Mouse (Mus musculus) ovary, adult 18-20 months (tissue): ENCODE measurements around the gene Il1b.

ENCODE experiments used
- DNase-seq: peaks from one replicate; pipeline ENCODE4 v3.0.0; 2022; ENCODE audit warnings: low spot score, mixed read lengths

Il1b gene

DNA sequence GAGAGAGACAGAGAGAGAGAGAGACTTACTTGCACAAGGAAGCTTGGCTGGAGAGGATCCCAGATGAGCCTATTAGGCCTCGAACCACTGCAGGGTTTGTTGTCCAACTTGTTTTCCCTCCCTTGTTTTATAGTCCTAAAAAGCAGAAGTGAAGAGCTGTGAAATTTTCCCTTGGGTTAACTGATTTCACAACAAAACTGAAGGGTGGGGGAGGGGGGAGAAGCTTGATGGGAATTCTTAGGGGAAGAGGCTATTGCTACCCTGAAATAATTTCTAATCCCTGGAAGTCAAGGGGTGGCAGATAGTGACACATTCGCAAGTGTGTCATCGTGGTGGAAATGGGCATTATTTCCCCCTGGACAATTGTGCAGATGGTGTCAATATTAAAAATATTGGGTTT, at the start of gene Il1b:
TSS of gene Il1b (minus strand) at position 101 of the 400 bp plus-strand sequence.
- no peak for DNase-seq

GRCm38 (mm10) chr2:129419361-129419880, 48.5 kb upstream of the Il1b start:
- no peak for DNase-seq

GRCm38 (mm10) chr2:129414593-129414992, 43.7 kb upstream of the Il1b start:
- DNase-seq = no peak

DNA sequence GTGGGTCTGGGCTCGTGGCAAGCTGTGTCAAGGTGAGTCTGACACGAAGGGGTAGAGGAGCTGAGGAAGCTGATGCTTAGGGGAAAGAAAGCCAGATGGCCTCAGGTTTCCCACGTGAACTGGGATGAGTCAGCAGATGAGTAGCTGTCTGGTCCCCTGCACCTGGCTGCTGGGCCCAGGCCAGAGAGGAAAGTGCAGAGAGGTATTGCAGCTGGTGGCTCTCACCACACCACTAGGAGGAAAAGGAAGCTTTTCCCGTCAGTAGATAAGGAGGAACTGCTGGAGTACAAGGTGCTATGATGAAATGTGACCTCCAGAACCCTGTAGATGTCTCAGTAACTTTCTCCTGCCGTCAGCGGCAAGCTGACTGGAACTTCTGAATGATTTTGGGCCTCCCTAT, 42.5 kb upstream of the Il1b start:
- DNase-seq = no peak

GRCm38 (mm10) chr2:129411651-129412050, 40.7 kb upstream of the Il1b start:
- DNase-seq = no peak

- no peak for DNase-seq
These were observed 39.4 kb upstream of the Il1b start for GRCm38 (mm10) chr2:129410344-129410743.

- DNase-seq = peak; percentile 41
These were observed 37.5 kb upstream of the Il1b start for GRCm38 (mm10) chr2:129408476-129408875.

- DNase-seq = no peak
These were observed 36.7 kb upstream of the Il1b start for GRCm38 (mm10) chr2:129407596-129407995.

- DNase-seq = no peak
These were observed 35.6 kb upstream of the Il1b start for GRCm38 (mm10) chr2:129406508-129406907.

DNA sequence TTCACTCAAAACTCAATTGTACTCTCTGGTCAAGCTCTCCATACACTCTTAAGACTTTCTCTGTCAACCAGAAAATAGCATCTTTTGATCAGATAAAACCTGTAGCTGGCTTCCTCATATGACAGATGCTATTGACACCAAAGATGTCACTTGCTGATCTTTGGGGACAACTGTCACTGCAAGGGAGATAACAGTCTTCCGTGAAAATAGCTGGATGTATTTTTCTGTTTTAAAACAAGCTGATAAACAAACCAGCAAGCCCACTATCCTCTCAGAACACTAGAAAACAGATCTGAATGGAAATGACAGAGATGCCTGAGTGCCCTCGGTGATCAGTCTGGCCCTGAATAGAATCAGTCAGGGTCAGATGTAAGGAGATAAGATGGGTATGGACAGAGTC, 32.8 kb upstream of the Il1b start:
- no peak for DNase-seq

GRCm38 (mm10) chr2:129402330-129402729, 31.4 kb upstream of the Il1b start:
- DNase-seq = no peak

DNA sequence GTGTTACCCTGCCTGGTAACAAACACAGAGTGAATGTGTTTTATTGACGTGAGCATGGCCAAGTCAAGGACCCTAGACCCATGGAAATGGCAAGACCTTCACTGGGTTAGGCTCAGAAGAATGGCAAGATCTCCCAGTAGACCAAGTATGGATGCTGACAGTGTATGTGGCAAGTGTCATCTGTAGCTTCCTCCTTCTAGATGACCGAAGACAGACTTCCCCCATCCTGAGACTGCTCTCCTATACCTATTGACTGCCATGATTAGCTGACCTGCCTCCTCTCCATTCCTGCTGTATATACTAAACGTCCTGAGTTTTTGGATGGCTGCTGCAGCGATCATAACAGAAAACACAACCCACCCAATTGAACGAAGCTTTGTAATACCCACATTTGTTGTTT, 30.9 kb upstream of the Il1b start:
- DNase-seq = no peak

DNA sequence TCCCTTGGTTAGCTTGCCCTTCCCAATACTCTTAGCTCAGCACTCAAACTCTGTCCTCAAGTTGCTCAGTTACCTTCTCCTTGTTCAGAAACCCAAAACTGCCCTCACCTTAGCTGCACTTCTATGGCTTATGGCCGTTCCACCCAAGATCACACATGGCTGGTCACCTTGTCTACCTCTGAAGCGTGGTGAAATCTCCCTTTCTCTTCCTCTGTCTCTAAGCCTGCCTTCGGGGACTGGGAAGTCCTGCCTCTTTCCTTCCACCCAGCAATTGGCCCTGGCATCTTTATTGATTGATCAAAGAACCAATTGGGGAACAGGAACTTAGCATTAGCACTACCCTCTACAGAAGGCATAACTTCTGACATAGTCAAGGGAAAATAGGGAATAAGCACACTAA, 27.2 kb upstream of the Il1b start:
- no peak for DNase-seq

DNA sequence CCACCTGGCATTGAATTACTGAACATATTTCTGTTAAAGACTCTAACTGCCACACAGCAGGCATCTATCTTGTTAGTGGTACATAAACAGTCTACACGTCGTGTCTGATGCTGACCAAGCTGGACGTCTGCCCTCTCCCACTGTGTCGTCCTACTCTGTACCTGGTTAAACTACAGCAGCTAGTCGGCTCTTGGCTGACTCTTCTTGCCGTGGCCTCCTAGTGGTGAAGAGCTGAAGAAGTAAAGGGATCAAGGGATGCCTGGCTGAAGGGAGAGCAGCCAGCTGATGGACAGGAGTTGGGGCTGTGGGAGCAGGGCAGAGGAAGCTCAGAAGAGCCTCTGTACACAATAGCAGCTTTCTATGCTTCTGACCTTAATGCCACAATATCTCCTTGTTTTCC, 22.6 kb upstream of the Il1b start:
- no peak for DNase-seq

DNA sequence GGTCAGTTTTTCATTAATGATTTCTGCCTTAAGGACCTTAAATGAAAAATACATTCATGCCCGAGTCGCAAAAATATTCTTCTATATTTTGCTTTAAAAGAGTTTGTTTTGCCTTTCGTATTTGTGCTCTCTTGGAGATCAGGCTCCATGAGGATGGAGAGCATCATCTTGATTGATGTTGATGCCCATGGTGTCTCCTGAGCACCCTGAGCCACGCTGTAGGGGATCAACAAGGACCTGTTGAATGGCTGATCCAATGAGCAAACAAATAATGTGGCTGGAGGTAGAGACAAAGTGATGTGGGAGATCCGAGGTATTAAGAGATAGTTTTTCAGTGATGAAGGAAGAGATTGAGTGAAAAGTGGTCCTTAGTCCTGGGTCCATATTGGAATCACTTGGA, 19.2 kb upstream of the Il1b start:
- DNase-seq = no peak

GRCm38 (mm10) chr2:129389323-129389722, 18.4 kb upstream of the Il1b start:
- DNase-seq = no peak

DNA sequence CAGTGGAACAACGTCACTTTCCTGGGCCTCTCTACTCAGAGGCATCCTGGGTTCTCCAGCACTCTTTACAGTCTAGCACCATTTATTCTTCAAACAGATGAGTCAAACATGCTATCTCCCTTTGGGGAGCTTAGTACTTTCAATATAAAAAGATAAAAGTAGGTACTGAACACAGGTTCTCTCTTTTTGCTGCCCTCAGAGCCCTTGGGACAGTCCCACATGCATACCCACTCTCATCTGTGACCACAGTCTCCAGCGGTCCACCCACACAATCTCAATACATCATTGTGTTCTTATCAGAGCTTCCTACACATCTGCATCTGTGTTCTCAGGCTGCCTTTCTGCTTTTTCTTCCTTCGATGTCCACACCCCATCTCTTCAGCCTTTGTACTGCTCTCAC, 14.4 kb upstream of the Il1b start:
- no peak for DNase-seq

DNA sequence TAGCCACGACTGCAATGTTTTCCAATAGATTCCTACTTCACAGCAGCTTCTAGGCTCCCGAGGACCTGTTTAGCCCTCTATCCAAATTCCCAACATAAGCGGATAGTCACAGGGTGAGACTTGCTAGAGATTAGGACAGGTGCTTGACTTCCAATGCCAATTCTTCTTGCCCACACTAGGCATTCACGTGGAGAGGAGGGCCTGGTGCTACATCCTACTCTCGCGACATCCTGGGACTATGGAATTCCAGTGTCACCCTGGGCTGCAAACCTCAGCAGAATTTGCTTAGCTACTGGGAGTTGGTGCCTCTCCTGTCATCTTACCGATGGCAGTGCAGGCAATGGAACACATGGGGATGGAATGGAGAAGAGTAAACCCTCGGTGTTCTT, 13.3 kb upstream of the Il1b start:
- no peak for DNase-seq

- peak; percentile 65 for DNase-seq
These were observed 12.8 kb upstream of the Il1b start for GRCm38 (mm10) chr2:129383512-129384271.

- DNase-seq = no peak
These were observed 10.0 kb upstream of the Il1b start for GRCm38 (mm10) chr2:129380746-129381474.

DNA sequence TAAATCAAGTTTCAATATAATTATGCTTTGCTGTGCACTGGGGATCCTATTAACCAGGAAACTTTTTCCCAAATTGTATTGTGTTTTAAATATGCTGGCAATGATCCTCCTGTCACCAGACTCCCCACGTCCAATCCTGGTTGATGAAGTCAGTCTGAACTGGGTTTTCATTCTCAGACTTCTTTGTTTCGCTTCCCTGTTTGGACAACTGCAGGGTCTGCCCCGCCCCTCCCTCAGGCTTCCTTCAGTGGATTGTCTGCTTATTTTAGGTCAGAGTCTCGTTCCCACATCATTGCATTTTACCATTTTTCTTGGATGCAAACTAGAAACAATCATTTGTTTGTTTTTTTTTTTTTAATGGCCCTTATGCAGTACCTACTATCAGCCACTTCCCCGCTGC, 9.3 kb upstream of the Il1b start:
- no peak for DNase-seq

DNA sequence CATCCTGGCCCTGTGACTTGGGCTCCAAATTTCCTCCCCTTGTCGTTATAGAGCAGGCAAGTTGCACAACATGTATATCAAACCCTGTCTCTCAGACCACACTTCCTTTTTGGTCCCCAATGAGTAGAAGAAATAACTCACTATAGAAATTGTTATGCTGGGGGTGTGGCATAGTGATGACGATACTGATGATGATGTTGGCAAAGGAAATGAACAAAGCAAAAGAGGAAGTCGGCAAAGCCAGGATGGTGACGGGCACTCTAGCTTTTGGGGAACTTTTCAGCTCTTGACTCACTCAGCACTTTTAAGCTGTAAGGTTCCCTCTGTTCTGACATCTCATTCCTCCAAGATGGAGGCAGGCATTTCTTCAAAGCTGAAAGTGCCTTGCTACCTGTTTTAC, 2.4 kb upstream of the Il1b start:
- DNase-seq = no peak

DNA sequence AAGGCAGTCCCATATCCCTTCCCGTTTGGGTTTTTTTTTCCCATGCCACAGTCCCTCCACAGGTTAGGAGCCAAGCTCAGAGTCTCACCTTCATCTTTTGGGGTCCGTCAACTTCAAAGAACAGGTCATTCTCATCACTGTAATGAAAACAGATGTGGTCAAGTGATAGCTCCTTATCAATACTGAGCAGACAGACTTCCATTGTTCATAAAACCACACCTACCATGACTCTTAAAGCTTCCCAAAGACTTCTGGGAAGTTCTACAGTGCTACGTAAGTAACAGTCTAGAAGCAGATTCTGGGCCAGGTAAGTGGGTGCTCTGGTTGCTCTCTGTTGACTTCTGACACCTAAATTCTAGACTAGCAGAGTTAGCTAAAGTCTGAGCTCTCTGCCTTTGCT, 1.3 kb downstream of the Il1b start:
- no peak for DNase-seq

- DNase-seq = no peak
These were observed 2.1 kb downstream of the Il1b start for GRCm38 (mm10) chr2:129368795-129369194.
